Mouse (Mus musculus) hindbrain, postnatal 0 days (tissue): Measurements from ENCODE around the gene Eif2b1. TPM values are rescaled to one million over a fixed set of nuclear protein-coding genes. Genes with fewer than 3 reads are reported as not detected.

Experiments used
- ATAC-seq: fragments of 200-750 bp; cut with Nextera tagmentation; 2 replicates; pipeline ENCODE4 v1.8.0; 2017; ENCODE audit warnings: mild to moderate bottlenecking, moderate TSS enrichment, moderate library complexity
- DNase-seq: peaks from one replicate; pipeline ENCODE4 v3.0.0-alpha.2; 2015; ENCODE audit warnings: low spot score
- H3K27ac ChIP-seq: fragments of 300-500 bp; sonication (generic); 2 replicates; pipeline ENCODE4 v1.5.1; 2014; ENCODE audit warnings: mild to moderate bottlenecking
- H3K27me3 ChIP-seq: fragments of 300-500 bp; sonication (generic); 2 replicates; pipeline ENCODE4 v1.6.1; 2014; ENCODE audit warnings: low read length, mixed read lengths; ENCODE audit not compliant: insufficient read depth
- H3K36me3 ChIP-seq: fragments of 300-500 bp; sonication (generic); 2 replicates; pipeline ENCODE4 v1.6.1; 2014; ENCODE audit warnings: low read length, mixed read lengths; ENCODE audit not compliant: insufficient read depth
- H3K4me1 ChIP-seq: fragments of 300-500 bp; sonication (generic); 2 replicates; pipeline ENCODE4 v1.6.1; 2014; ENCODE audit warnings: antibody characterized with exemption, low read length, mixed read lengths; ENCODE audit not compliant: insufficient read depth
- H3K4me2 ChIP-seq: fragments of 300-500 bp; sonication (generic); 2 replicates; pipeline ENCODE4 v1.6.1; 2014; ENCODE audit warnings: low read depth, mild to moderate bottlenecking, low read length, moderate library complexity, mixed read lengths
- H3K4me3 ChIP-seq: fragments of 300-500 bp; sonication (generic); 2 replicates; pipeline ENCODE4 v1.5.1; 2014; ENCODE audit warnings: low read length
- H3K9ac ChIP-seq: fragments of 300-500 bp; sonication (generic); replicated peaks from 2 replicates; pipeline ENCODE4 v1.6.1; 2014; ENCODE audit warnings: mild to moderate bottlenecking, low read length, moderate library complexity, mixed read lengths
- H3K9me3 ChIP-seq: fragments of 300-500 bp; sonication (generic); 2 replicates; pipeline ENCODE4 v1.6.1; 2016; ENCODE audit warnings: low read length, mixed read lengths
- CTCF ChIP-seq: IDR thresholded peaks from 2 replicates; pipeline ENCODE4 v1.5.1; 2016; ENCODE audit warnings: antibody characterized with exemption, control low read depth, low read depth
- WGBS: fragments of 180-500 bp; shearing (Covaris S2); extraction: QIAGEN DNeasy Blood & Tissue Kit; methylation state at CpG from one replicate; pipeline ENCODE4 v1.1.7; 2014; 5-methylcytosine and 5-hydroxymethylcytosine counted together
- polyA plus RNA-seq: library from polyadenylated mRNA; unstranded; fragments of >200 nt; fragmentation: Nextera tagmentation; extraction: Ambion mirVana; gene quantifications from 2 replicates; pipeline ENCODE4 v1.2.1, GENCODE M21; 2015
- total RNA-seq: library from RNA; depleted of rRNA; stranded (reverse); fragments of >200 nt; gene quantifications from 2 replicates; pipeline ENCODE4 v1.2.3, GENCODE M21; 2014; rRNA removed

Eif2b1 gene
- total RNA-seq = 29.0 and 31.7 TPM in 2 replicates
- 56.8 and 57.5 TPM in 2 replicates for polyA plus RNA-seq

GRCm38 (mm10) chr5:124578633-124579317 is at the start of gene Eif2b1, which contains the start of gene Gtf2h3:
Eif2b1 (minus strand) TSS chr5:124579131.
Gtf2h3 (plus strand) TSS chr5:124579140.
- Histone ChIP-seq H3K9me3 (no peaks in the 10 kb centered on the region), H3K4me1 (peaks cover 16% of the 10 kb centered on the region; the same call in 1 of the 2 replicates), H3K36me3 (peaks cover 28% of the 10 kb centered on the region), H3K4me3 (peak within 1 kb of the TSS; percentile 82), H3K4me2 (peak within 1 kb of the TSS; percentile 81), H3K27ac (peak within 1 kb of the TSS; percentile 69), H3K27me3 (no peaks in the 10 kb centered on the region), H3K9ac (peak within 1 kb of the TSS; percentile 79)
- no peak for TF ChIP-seq CTCF
- under 1% methylated on average over 51 of the region's 51 CpGs for WGBS
- peak; percentile 98 for DNase-seq
- peak; percentile 95 for ATAC-seq

- H3K27me3 ChIP-seq = no peaks in the 10 kb centered on the region
- TF ChIP-seq CTCF = no peak
- no peak overlapping the region for H3K27ac ChIP-seq
- H3K4me2 ChIP-seq = no peak overlapping the region
- no peak for DNase-seq
- 0 out of 2 replicates have a peak, but pooled peaks cover 3% of the 10 kb centered on the region for H3K4me1 ChIP-seq
- no peaks in the 10 kb centered on the region for H3K9me3 ChIP-seq
- ATAC-seq = no peak
- no peaks in the 10 kb centered on the region for H3K36me3 ChIP-seq
- no peak overlapping the region for H3K4me3 ChIP-seq
- no peak overlapping the region for H3K9ac ChIP-seq
- WGBS = 89% methylated on average over 9 of the region's 9 CpGs
Measured at GRCm38 (mm10) chr5:124624291-124624690, 45.4 kb upstream of the Eif2b1 start.

GRCm38 (mm10) chr5:124622890-124623289 is 44.0 kb upstream of the Eif2b1 start:
- H3K4me1 ChIP-seq = no peaks in the 10 kb centered on the region
- TF ChIP-seq CTCF = no peak
- H3K9ac ChIP-seq = no peak overlapping the region
- H3K27ac ChIP-seq = no peak overlapping the region
- no peaks in the 10 kb centered on the region for H3K9me3 ChIP-seq
- no peak overlapping the region for H3K4me2 ChIP-seq
- no peak overlapping the region for H3K4me3 ChIP-seq
- WGBS = 72% methylated on average over 15 of the region's 15 CpGs
- no peaks in the 10 kb centered on the region for H3K27me3 ChIP-seq
- H3K36me3 ChIP-seq = 0 out of 2 replicates have a peak, but pooled peaks cover 5% of the 10 kb centered on the region
- DNase-seq (peak; percentile 10), ATAC-seq (no peak)

GRCm38 (mm10) chr5:124621362-124621761 is 42.4 kb upstream of the Eif2b1 start:
- TF ChIP-seq CTCF = no peak
- Histone ChIP-seq H3K4me2 (no peak overlapping the region), H3K9me3 (no peaks in the 10 kb centered on the region), H3K27me3 (no peaks in the 10 kb centered on the region), H3K4me1 (no peaks in the 10 kb centered on the region), H3K27ac (no peak overlapping the region), H3K4me3 (no peak overlapping the region), H3K36me3 (0 out of 2 replicates have a peak, but pooled peaks cover 7% of the 10 kb centered on the region), H3K9ac (no peak overlapping the region)
- 61% methylated on average over 13 of the region's 13 CpGs for WGBS
- ATAC-seq (no peak), DNase-seq (peak; percentile 8)

- Histone ChIP-seq H3K9me3 (no peaks in the 10 kb centered on the region), H3K27ac (no peak overlapping the region), H3K4me1 (no peaks in the 10 kb centered on the region), H3K4me3 (no peak overlapping the region), H3K9ac (no peak overlapping the region), H3K4me2 (no peak overlapping the region), H3K27me3 (no peaks in the 10 kb centered on the region), H3K36me3 (0 out of 2 replicates have a peak, but pooled peaks cover 7% of the 10 kb centered on the region)
- no peak for ATAC-seq
- no peak for TF ChIP-seq CTCF
- WGBS = 83% methylated on average over 10 of the region's 10 CpGs
- DNase-seq = no peak
Measured at GRCm38 (mm10) chr5:124618711-124619110, 39.8 kb upstream of the Eif2b1 start.

- 88% methylated on average over 11 of the region's 11 CpGs for WGBS
- ATAC-seq = no peak
- no peak for TF ChIP-seq CTCF
- no peaks in the 10 kb centered on the region for H3K4me1 ChIP-seq
- no peak overlapping the region for H3K4me3 ChIP-seq
- H3K27me3 ChIP-seq = no peaks in the 10 kb centered on the region
- no peak overlapping the region for H3K4me2 ChIP-seq
- H3K36me3 ChIP-seq = peaks cover 7% of the 10 kb centered on the region; the same call in 1 of the 2 replicates
- H3K9me3 ChIP-seq = no peaks in the 10 kb centered on the region
- no peak for DNase-seq
- H3K9ac ChIP-seq = no peak overlapping the region
- H3K27ac ChIP-seq = no peak overlapping the region
Measured at GRCm38 (mm10) chr5:124614709-124615108, 35.8 kb upstream of the Eif2b1 start.

- Histone ChIP-seq H3K27ac (no peak overlapping the region), H3K27me3 (no peaks in the 10 kb centered on the region), H3K4me1 (no peaks in the 10 kb centered on the region), H3K9me3 (no peaks in the 10 kb centered on the region), H3K4me3 (no peak overlapping the region), H3K4me2 (no peak overlapping the region), H3K36me3 (no peaks in the 10 kb centered on the region; the same call in 1 of the 2 replicates), H3K9ac (no peak overlapping the region)
- DNase-seq (no peak), ATAC-seq (no peak)
- no peak for TF ChIP-seq CTCF
- 78% methylated on average over 10 of the region's 10 CpGs for WGBS
Measured at GRCm38 (mm10) chr5:124610965-124611364, 32.0 kb upstream of the Eif2b1 start.
